Mouse (Mus musculus): ENCODE measurements at regions not wholly inside any gene's neighbourhood (a gene's known extent, or its start where the extent isn't known, plus 50 kb on each side); places are given as distances from the start of the nearest gene placed in this dataset.
A peak's percentile ranks its signal among the peaks of the same experiment; 100 is the strongest.

GRCm38 (mm10) chr13:72352641-72353181 is 275.9 kb upstream of the Irx2 start:
- DNase-seq (ENCODE audit: low read depth, low spot score), result no peak

- no peak for DNase-seq (ENCODE audit: low read depth, low spot score)
Observed at GRCm38 (mm10) chr13:72355297-72355696, 273.3 kb upstream of the Irx2 start.

GRCm38 (mm10) chr13:72355821-72356220 is 272.8 kb upstream of the Irx2 start:
- DNase-seq (ENCODE audit: low read depth, low spot score), result no peak

GRCm38 (mm10) chr13:72358243-72358904 is 270.2 kb upstream of the Irx2 start:
- DNase-seq (ENCODE audit: low read depth, low spot score), result no peak

- DNase-seq (ENCODE audit: low read depth, low spot score), result no peak
Observed at GRCm38 (mm10) chr13:72365534-72366271, 262.9 kb upstream of the Irx2 start.

GRCm38 (mm10) chr13:72366281-72366680 is 262.3 kb upstream of the Irx2 start:
- DNase-seq (ENCODE audit: low read depth, low spot score), result no peak

- DNase-seq (ENCODE audit: low read depth, low spot score), result peak; percentile 24
Observed at GRCm38 (mm10) chr13:72370131-72370530, 258.5 kb upstream of the Irx2 start.

- DNase-seq (ENCODE audit: low read depth, low spot score), result no peak
Observed at GRCm38 (mm10) chr13:72370997-72371396, 257.6 kb upstream of the Irx2 start.

- DNase-seq (ENCODE audit: low read depth, low spot score), result no peak
Observed at GRCm38 (mm10) chr13:72393366-72393765, 235.3 kb upstream of the Irx2 start.

GRCm38 (mm10) chr13:72400677-72401076 is 227.9 kb upstream of the Irx2 start:
- peak; percentile 5 for DNase-seq (ENCODE audit: low read depth, low spot score)

GRCm38 (mm10) chr13:72409238-72409965 is 219.2 kb upstream of the Irx2 start:
- DNase-seq (ENCODE audit: low read depth, low spot score), result no peak

GRCm38 (mm10) chr13:72412656-72413055 is 216.0 kb upstream of the Irx2 start:
- no peak for DNase-seq (ENCODE audit: low read depth, low spot score)

GRCm38 (mm10) chr13:72416981-72417380 is 211.6 kb upstream of the Irx2 start:
- DNase-seq (ENCODE audit: low read depth, low spot score), result no peak

GRCm38 (mm10) chr13:72417816-72418215 is 210.8 kb upstream of the Irx2 start:
- DNase-seq (ENCODE audit: low read depth, low spot score), result no peak

- DNase-seq (ENCODE audit: low read depth, low spot score), result no peak
Observed at GRCm38 (mm10) chr13:72418285-72418684, 210.3 kb upstream of the Irx2 start.

- no peak for DNase-seq (ENCODE audit: low read depth, low spot score)
Observed at GRCm38 (mm10) chr13:72419532-72419931, 209.1 kb upstream of the Irx2 start.

- DNase-seq (ENCODE audit: low read depth, low spot score), result no peak
Observed at GRCm38 (mm10) chr13:72425917-72426316, 202.7 kb upstream of the Irx2 start.

GRCm38 (mm10) chr13:72445336-72445735 is 183.3 kb upstream of the Irx2 start:
- DNase-seq (ENCODE audit: low read depth, low spot score), result no peak

- no peak for DNase-seq (ENCODE audit: low read depth, low spot score)
Observed at GRCm38 (mm10) chr13:72448458-72449058, 180.1 kb upstream of the Irx2 start.

- DNase-seq (ENCODE audit: low read depth, low spot score), result no peak
Observed at GRCm38 (mm10) chr13:72495353-72495752, 133.3 kb upstream of the Irx2 start.

- peak; percentile 4 for DNase-seq (ENCODE audit: low read depth, low spot score)
Observed at GRCm38 (mm10) chr13:72497036-72497435, 131.6 kb upstream of the Irx2 start.

GRCm38 (mm10) chr13:72497521-72497920 is 131.1 kb upstream of the Irx2 start:
- peak; percentile 28 for DNase-seq (ENCODE audit: low read depth, low spot score)
